Mouse (Mus musculus) regulatory T cell (primary cell): Measurements from ENCODE around the gene Foxj1.

Experiments
- in situ Hi-C: fragments of 300-600 bp; cut with MboI, MseI; formaldehyde crosslinking; loops from one replicate; pipeline ENCODE4 v1.15.1; 2025; ENCODE audit warnings: high pct_unique_total_duplicates

The Foxj1 gene

GRCm38 (mm10) chr11:116306126-116306982, 28.8 kb downstream of the Foxj1 start:
- in situ Hi-C loops: no loop called here

- in situ Hi-C loops: no loop called here
These were observed 29.8 kb downstream of the Foxj1 start for GRCm38 (mm10) chr11:116305423-116305822.

- in situ Hi-C loops: no loop called here
These were observed 36.6 kb downstream of the Foxj1 start for GRCm38 (mm10) chr11:116298621-116299020.

GRCm38 (mm10) chr11:116298221-116298620, 37.0 kb downstream of the Foxj1 start:
- in situ Hi-C loops: no loop called here

GRCm38 (mm10) chr11:116297017-116297416, 38.2 kb downstream of the Foxj1 start:
- in situ Hi-C loops: no loop called here

GRCm38 (mm10) chr11:116296191-116296734, 38.9 kb downstream of the Foxj1 start:
- in situ Hi-C loops: no loop called here

- in situ Hi-C loops: no loop called here
These were observed 40.9 kb downstream of the Foxj1 start for GRCm38 (mm10) chr11:116294319-116294718.

GRCm38 (mm10) chr11:116293538-116294137, 41.6 kb downstream of the Foxj1 start:
- in situ Hi-C loops: no loop called here

GRCm38 (mm10) chr11:116292401-116292800, 42.8 kb downstream of the Foxj1 start:
- in situ Hi-C loops: no loop called here

GRCm38 (mm10) chr11:116290556-116290955, 44.6 kb downstream of the Foxj1 start:
- in situ Hi-C loops: no loop called here

- in situ Hi-C loops: no loop called here
These were observed 47.8 kb downstream of the Foxj1 start for GRCm38 (mm10) chr11:116287351-116287750.

- in situ Hi-C loops: no loop called here
These were observed 49.4 kb downstream of the Foxj1 start for GRCm38 (mm10) chr11:116285770-116286191.

GRCm38 (mm10) chr11:116283982-116284381, 51.2 kb downstream of the Foxj1 start:
- in situ Hi-C loops: loop anchor here (5.0 kb wide), 1 partner anchor 62 kb away; no protein-coding TSS in a partner anchor

GRCm38 (mm10) chr11:116282912-116283521, 52.2 kb downstream of the Foxj1 start:
- in situ Hi-C loops: loop anchor here (5.0 kb wide), 1 partner anchor 61 kb away; no protein-coding TSS in a partner anchor

GRCm38 (mm10) chr11:116282089-116282488, 53.1 kb downstream of the Foxj1 start:
- in situ Hi-C loops: loop anchor here (5.0 kb wide), 1 partner anchor 60 kb away; no protein-coding TSS in a partner anchor

GRCm38 (mm10) chr11:116281671-116282070, 53.5 kb downstream of the Foxj1 start:
- in situ Hi-C loops: loop anchor here (5.0 kb wide), 1 partner anchor 59 kb away; no protein-coding TSS in a partner anchor

- in situ Hi-C loops: loop anchor here (5.0 kb wide), 1 partner anchor 59 kb away; no protein-coding TSS in a partner anchor
These were observed 54.2 kb downstream of the Foxj1 start, which contains the start of gene Galr2 for GRCm38 (mm10) chr11:116280751-116281663. Gene Galr2, plus strand, starts transcription at chr11:116280939.
